Mouse (Mus musculus) right cerebral cortex, adult 18-20 months (tissue): ENCODE results near the gene Gm28036.

Experiments used
- DNase-seq: peaks from one replicate; pipeline ENCODE4 v3.0.0; 2022; ENCODE audit warnings: mixed read lengths

Gene Gm28036

GRCm38 (mm10) chr2:156080391-156080790 lies 46.5 kb downstream of the Gm28036 start:
- no peak for DNase-seq

- DNase-seq, result no peak
Measured at GRCm38 (mm10) chr2:156079674-156080073, 47.2 kb downstream of the Gm28036 start.

- DNase-seq, result no peak
Measured at GRCm38 (mm10) chr2:156079183-156079560, 47.7 kb downstream of the Gm28036 start.

GRCm38 (mm10) chr2:156078421-156079182 lies 48.3 kb downstream of the Gm28036 start:
- DNase-seq, result no peak

- no peak for DNase-seq
Measured at GRCm38 (mm10) chr2:156077461-156077860, 49.4 kb downstream of the Gm28036 start.

GRCm38 (mm10) chr2:156073725-156074124 lies 53.2 kb downstream of the Gm28036 start:
- no peak for DNase-seq

GRCm38 (mm10) chr2:156071236-156071635 lies 55.7 kb downstream of the Gm28036 start:
- no peak for DNase-seq

- no peak for DNase-seq
Measured at GRCm38 (mm10) chr2:156067916-156068315, 59.0 kb downstream of the Gm28036 start.

GRCm38 (mm10) chr2:156066126-156066525 lies 60.8 kb downstream of the Gm28036 start:
- no peak for DNase-seq

- peak; percentile 60 for DNase-seq
Measured at GRCm38 (mm10) chr2:156065099-156066041, 61.5 kb downstream of the Gm28036 start, which contains the start of gene Spag4. Gene Spag4 (plus strand): TSS chr2:156065175.

- DNase-seq, result no peak
Measured at GRCm38 (mm10) chr2:156052816-156053215, 74.1 kb downstream of the Gm28036 start, which contains the start of gene Fer1l4. Gene Fer1l4 (minus strand): TSS chr2:156052947.

- no peak for DNase-seq
Measured at GRCm38 (mm10) chr2:156047929-156048328, 79.0 kb downstream of the Gm28036 start.

- no peak for DNase-seq
Measured at GRCm38 (mm10) chr2:156042903-156043302, 84.0 kb downstream of the Gm28036 start.

- DNase-seq, result no peak
Measured at GRCm38 (mm10) chr2:156039390-156039789, 87.5 kb downstream of the Gm28036 start.

- DNase-seq, result no peak
Measured at GRCm38 (mm10) chr2:156025482-156025881, 101.4 kb downstream of the Gm28036 start.
